Mouse (Mus musculus) testis, adult 2 months (tissue): ENCODE data around the gene Pik3r1.

Source experiments
- CTCF ChIP-seq: fragments of 200-500 bp; IDR thresholded peaks from 2 replicates; pipeline ENCODE4 v1.5.1; 2012; ENCODE audit warnings: low read depth, mild to moderate bottlenecking, inconsistent platforms, low read length, moderate library complexity; ENCODE audit not compliant: control insufficient read depth, insufficient read depth, insufficient replicate concordance
- POLR2A ChIP-seq: fragments of 200-500 bp; IDR thresholded peaks from 2 replicates; pipeline ENCODE4 v1.6.1; 2012; ENCODE audit warnings: low read depth, mild to moderate bottlenecking, inconsistent platforms, low read length, moderate library complexity; ENCODE audit not compliant: control insufficient read depth

DNA sequence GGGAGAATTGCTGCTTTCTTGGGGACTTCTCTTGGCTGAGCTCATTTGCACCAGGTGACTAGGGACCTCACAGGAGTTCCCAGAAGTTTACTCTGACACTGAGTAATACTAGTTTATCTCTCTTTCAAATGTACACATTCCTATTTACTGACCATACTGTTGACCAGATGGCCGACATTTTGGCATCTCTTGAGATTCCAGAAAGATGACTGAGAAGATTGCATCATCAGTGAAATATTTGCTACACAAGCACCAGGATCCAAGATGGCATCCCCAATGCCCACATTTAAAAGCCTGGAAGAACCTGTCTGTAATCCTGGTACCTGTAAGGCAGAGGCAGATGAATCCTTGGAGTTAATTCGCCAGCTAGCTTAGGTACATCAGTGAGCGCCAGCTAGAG lies 41.1 kb downstream of the Pik3r1 start:
- no peak for TF ChIP-seq POLR2A
- TF ChIP-seq CTCF = no peak
